Mouse (Mus musculus): ENCODE data around the gene Wdr86.
"Not testable (repeated sequence)": the region's sequence is repeated elsewhere in the genome, so short reads cannot be mapped to it uniquely, and the experiment has no call there.

Wdr86 gene

DNA sequence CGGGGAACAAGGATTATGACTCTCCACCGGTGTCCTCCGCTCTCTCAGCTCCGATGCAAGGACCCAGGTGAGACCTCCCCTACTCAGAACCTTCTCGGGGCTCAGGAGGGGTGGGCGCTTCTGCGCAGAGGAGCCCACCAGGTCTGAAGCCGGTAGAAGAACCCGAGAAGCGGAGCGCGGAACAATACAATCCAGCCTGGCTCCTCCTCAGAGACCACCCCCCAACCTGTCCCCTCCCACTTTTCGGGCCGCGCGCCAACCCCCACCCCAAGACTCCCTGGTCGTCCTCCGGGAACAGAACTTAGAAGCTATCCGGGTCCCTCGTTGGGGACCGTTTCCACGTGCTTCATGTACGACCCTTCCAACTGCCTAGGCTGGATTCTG, at the start of gene Wdr86:
Gene Wdr86 (minus strand): TSS at position 240 of the 384 bp plus-strand sequence.
- peak; percentile 53 for DNase-seq (ENCODE audit: low spot score)

DNA sequence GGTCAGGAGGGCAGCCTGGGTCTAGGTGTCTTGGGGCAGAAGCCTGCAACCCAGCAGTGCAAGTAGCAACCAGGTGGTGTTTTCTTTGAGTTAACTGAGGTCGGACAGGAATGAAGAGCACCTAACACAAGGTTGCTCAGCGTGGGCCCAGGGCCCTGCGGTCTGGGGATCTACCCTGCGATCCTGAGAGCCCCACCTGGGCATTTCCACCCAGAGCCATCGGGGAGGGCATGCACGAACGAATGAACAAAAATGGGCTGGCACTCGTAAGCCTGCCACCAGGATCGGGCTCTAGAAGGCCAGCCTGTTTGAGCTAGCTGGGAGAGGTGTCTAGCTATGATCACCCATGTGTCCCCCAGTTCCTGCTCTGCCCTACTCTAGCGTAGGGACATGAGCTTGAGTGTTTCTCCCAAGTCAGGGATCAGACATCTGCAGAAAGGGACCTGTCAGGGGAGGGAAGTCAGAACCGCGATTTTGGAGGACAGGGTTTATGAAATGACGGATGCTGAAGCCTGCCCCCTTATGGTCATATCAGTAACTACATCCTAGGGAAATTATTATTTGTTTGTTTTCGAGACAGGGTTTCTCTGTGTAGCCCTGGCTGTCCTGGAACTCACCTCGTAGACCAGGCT, 49.5 kb upstream of the Wdr86 start:
- peak; percentile 81 for DNase-seq (ENCODE audit: low spot score)

GRCm38 (mm10) chr5:24779321-24779720, 48.8 kb upstream of the Wdr86 start:
- no peak for DNase-seq (ENCODE audit: low spot score)

GRCm38 (mm10) chr5:24778843-24779140, 48.3 kb upstream of the Wdr86 start:
- no peak for DNase-seq (ENCODE audit: low spot score)

DNA sequence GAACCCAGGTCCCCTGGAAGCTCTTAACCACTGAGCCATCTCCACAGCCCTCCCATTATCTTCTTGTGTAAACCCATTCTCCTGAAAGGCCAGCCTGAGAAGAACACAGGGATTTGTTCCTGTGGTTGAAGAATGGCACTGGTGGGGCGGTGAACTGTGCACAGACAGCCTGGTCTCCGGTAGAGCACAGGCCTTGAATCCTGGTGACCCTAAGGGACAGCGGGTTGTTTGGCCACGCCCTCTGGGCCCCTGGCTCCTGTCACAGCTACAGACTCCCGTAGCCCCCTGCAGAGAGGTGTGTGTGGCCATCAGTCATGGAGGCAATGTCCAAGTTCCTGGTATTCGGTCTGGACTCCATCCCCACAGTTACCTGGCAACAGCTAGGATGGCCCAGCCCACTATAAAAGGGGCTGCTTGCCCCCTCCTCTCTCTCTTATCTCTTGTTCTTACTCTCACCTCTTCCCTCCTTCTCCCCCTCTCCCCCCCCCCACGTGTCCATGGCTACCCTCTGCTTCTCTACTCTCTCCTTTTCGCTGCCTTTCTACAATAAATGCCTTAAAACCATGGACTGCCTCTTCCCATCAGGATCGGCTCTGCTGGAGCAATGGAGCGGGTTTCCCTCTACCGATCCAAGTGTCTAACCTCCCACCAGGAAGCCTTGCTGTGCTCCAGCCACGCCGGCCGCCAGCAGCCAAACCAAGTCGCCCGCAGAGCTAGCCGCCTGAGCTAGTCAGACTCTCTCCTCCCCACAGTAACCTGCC, 47.7 kb upstream of the Wdr86 start:
- peak; percentile 45 for DNase-seq (ENCODE audit: low spot score)

DNA sequence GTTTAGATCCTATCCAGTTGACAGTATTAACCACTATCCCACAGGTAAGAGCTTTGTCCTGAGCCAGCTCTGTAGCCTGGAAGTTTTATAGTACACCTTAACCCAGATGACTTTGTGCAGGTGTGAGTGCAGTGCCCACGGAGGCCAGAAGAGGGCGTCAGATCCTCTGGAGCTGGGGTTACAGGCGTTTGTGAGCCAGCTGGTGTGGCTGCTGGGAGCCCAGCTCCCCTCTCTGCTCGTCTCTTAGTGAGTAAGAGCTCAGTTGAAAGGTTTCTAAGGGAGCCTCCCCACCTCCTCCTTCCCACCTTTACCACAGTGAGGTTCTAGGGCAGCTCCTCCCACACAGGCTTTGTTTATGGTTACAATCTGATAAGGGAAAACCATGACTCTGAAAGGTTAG, 46.2 kb upstream of the Wdr86 start:
- DNase-seq (ENCODE audit: low spot score) = no peak

- DNase-seq (ENCODE audit: low spot score) = not testable (repeated sequence)
These were observed 44.0 kb upstream of the Wdr86 start for GRCm38 (mm10) chr5:24774549-24774948.

GRCm38 (mm10) chr5:24757816-24758215, 27.3 kb upstream of the Wdr86 start, which contains the start of gene Crygn:
Gene Crygn (minus strand): TSS chr5:24758008.
- DNase-seq (ENCODE audit: low spot score) = peak; percentile 33

GRCm38 (mm10) chr5:24756931-24757330, 26.4 kb upstream of the Wdr86 start:
- no peak for DNase-seq (ENCODE audit: low spot score)

DNA sequence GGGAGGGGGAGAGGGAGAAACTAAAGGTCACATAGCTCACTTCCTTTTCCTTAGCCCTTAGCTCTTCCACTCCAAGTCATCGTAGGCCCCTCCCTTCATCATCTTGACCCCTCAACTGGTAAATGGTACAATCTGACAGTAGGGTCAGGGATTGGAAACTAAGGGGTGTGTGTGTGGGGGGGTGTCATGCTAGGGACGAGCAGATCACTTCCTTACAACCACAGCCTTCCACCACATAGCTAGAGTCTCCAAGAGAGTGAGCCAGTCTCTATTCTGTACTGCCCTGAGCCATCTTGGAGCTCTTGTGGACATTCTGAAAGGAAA, 21.6 kb upstream of the Wdr86 start:
- DNase-seq (ENCODE audit: low spot score) = no peak

GRCm38 (mm10) chr5:24751305-24752174, 21.0 kb upstream of the Wdr86 start:
- DNase-seq (ENCODE audit: low spot score) = peak; percentile 56

DNA sequence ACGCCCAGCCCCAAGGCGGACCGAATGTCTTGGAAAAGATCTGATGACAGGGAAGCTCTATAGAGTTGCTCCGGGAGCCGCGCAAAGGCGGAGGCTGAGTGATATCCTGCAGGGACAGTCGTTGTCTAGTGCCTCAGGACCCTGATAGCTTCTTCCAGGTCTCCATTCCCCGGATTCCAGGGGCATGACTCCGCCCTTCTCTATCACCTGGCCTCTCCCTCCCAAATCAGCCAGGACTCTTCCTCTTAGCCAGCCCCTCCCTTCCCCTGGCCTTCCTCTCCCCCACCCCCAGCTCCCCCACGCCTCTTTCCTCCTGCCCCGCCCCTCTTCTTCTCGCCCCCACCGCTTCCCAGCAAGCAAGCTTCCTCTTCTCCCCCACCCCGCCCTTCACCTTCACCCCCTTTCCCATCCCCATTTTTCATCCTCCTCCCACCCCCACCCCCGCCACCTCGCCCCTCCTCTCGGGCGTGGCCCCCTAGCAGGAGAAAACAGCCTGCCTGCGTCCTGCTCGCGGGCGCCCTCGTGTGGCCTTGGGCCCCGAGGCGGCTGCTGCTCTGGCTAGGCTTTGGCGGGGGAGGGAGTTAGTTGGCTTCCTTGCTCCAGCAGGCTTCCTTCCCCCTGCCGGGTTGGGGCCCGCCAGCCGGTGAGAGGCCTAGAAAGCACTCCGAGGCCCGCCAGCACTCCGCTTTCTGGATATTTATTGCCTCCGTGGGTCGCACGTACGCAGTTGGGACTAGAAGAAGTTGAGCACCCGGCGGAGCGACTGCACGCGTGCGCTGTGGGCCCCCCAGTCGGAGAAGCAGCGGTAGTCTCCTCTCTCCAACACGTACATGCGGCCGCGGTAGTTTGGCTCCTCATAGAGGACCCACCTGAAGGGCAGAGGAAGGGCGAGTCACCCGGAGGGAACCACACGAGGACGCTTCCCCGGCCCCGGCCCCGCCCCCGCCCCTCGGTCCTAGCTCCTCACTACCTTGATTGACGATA, 20.1 kb upstream of the Wdr86 start:
- peak; percentile 94 for DNase-seq (ENCODE audit: low spot score)

GRCm38 (mm10) chr5:24749731-24750130, 19.2 kb upstream of the Wdr86 start:
- no peak for DNase-seq (ENCODE audit: low spot score)

GRCm38 (mm10) chr5:24747533-24747932, 17.0 kb upstream of the Wdr86 start:
- DNase-seq (ENCODE audit: low spot score) = peak; percentile 34

DNA sequence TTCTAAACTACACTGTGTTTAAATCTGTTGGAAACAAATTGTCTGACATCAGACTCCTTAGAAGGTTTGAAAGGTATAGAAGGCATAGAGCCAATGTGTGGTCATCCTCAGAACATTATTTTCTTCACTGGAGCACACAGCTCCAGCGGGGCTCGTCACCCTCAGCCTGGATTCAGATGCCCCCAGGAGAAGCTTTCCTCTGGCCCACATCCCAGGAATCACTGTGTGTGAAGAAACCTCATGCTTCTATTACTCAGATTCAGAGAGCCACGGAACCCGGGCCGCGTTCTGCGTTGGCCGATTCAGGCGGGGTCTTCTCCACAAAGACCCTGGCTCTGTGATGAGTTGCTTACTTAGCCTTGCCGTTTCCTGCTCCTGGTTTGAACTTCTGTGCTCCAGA, 13.4 kb upstream of the Wdr86 start:
- DNase-seq (ENCODE audit: low spot score) = no peak

DNA sequence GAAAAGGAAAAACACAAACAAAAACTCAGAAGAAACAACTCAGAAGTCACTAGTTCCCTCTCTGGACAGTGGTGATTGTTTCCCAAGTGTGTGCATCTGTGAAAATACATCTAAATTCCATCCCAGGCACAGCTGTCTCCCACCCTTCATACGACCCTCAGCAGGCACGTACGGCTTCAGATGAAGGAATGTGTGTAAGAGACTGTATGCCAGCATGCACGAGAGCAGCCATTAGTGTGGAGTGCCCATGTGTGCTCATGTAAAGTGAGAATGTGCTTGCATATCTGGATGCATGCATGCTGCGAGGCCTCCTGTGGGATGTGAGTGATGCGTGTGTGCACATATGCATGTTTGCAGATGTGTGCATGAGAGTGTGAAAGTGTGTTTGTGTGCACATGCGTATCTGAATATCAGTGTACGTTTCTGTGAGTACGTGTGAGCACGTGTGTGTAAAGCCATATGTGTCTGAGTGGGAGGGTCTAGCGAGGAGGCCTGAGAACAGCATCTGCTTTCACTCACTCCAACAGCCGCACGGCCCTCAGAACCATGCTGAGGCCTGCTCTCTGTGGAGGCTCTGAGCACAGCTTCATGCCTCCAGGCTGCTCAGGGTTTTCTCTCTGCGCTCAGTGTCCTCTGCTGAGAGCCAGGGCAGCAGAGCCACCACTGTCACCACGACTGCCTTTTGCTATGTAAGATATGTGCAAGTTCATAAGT, 10.8 kb upstream of the Wdr86 start:
- DNase-seq (ENCODE audit: low spot score) = no peak

- DNase-seq (ENCODE audit: low spot score) = no peak
These were observed 8.7 kb upstream of the Wdr86 start for GRCm38 (mm10) chr5:24739141-24739753.

DNA sequence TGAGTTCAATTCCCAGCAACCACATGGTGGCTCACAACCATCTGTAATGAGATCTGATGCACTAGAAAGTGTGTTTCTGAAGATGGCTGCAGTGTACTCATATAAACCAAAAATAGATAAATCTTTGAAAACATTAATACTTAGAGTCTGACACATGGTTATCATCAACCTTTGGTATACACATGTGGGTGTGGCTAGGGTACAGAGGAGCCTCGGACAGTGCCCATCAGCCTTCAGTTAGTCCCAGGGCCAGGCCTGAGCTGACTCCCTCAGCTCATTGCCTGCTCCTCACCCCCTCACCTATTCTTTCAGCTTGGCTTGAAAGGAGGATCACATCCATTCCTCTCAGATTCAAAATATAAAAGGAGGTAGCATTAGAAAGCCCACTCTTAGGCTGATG, 8.0 kb upstream of the Wdr86 start:
- DNase-seq (ENCODE audit: low spot score) = no peak

GRCm38 (mm10) chr5:24737595-24737994, 7.1 kb upstream of the Wdr86 start:
- no peak for DNase-seq (ENCODE audit: low spot score)

- DNase-seq (ENCODE audit: low spot score) = no peak
These were observed 3.4 kb upstream of the Wdr86 start for GRCm38 (mm10) chr5:24733771-24734426.
